Mouse (Mus musculus) stomach, embryonic 14.5 days (tissue): ENCODE measurements around the gene Mthfd1l. TPM values are rescaled to one million over a fixed set of nuclear protein-coding genes. Genes with fewer than 3 reads are reported as not detected.

Source experiments
- ATAC-seq: fragments of 200-750 bp; cut with Nextera tagmentation; 2 replicates; pipeline ENCODE4 v1.8.0; 2017; ENCODE audit warnings: low read depth, moderate TSS enrichment; ENCODE audit not compliant: insufficient number of reproducible peaks, insufficient read depth, low FRiP score
- H3K27ac ChIP-seq: fragments of 300-500 bp; sonication (generic); 2 replicates; pipeline ENCODE4 v1.5.1; 2014; ENCODE audit warnings: mild to moderate bottlenecking, low read length, moderate library complexity, mixed read lengths
- H3K27me3 ChIP-seq: fragments of 300-500 bp; sonication (generic); 2 replicates; pipeline ENCODE4 v1.6.1; 2014; ENCODE audit warnings: low read length, control low read depth, mixed read lengths; ENCODE audit not compliant: control insufficient read depth, insufficient read depth
- H3K36me3 ChIP-seq: fragments of 300-500 bp; sonication (generic); 2 replicates; pipeline ENCODE4 v1.6.1; 2014; ENCODE audit warnings: mild to moderate bottlenecking, control low read depth, low read length, moderate library complexity, mixed read lengths; ENCODE audit not compliant: control insufficient read depth, insufficient read depth
- H3K4me1 ChIP-seq: fragments of 300-500 bp; sonication (generic); 2 replicates; pipeline ENCODE4 v1.6.1; 2014; ENCODE audit warnings: low read length, control low read depth, mixed read lengths; ENCODE audit not compliant: control insufficient read depth, insufficient read depth
- H3K4me2 ChIP-seq: fragments of 300-500 bp; sonication (generic); replicated peaks from 2 replicates; pipeline ENCODE4 v1.6.1; 2014; ENCODE audit warnings: low read depth, low read length, control low read depth
- H3K4me3 ChIP-seq: fragments of 300-500 bp; sonication (generic); 2 replicates; pipeline ENCODE4 v1.5.1; 2014; ENCODE audit warnings: low read depth, low read length, control low read depth
- H3K9ac ChIP-seq: fragments of 300-500 bp; sonication (generic); replicated peaks from 2 replicates; pipeline ENCODE4 v1.6.1; 2014; ENCODE audit warnings: low read depth, mild to moderate bottlenecking, control low read depth, low read length, moderate library complexity, mixed read lengths
- H3K9me3 ChIP-seq: fragments of 300-500 bp; sonication (generic); 2 replicates; pipeline ENCODE4 v1.6.1; 2016; ENCODE audit warnings: low read depth, low read length, control low read depth; ENCODE audit not compliant: control insufficient read depth
- WGBS: fragments of 180-500 bp; shearing (Covaris S2); extraction: QIAGEN DNeasy Blood & Tissue Kit; methylation state at CpG from one replicate; pipeline ENCODE4 v1.1.7; 2014; 5-methylcytosine and 5-hydroxymethylcytosine counted together
- polyA plus RNA-seq: library from polyadenylated mRNA; unstranded; fragments of >200 nt; fragmentation: Nextera tagmentation; extraction: Ambion mirVana; gene quantifications from 2 replicates; pipeline ENCODE4 v1.2.1, GENCODE M21; 2014

Gene Mthfd1l
- polyA plus RNA-seq, 1 experiment from 2014 or later, result 16.3 TPM

DNA sequence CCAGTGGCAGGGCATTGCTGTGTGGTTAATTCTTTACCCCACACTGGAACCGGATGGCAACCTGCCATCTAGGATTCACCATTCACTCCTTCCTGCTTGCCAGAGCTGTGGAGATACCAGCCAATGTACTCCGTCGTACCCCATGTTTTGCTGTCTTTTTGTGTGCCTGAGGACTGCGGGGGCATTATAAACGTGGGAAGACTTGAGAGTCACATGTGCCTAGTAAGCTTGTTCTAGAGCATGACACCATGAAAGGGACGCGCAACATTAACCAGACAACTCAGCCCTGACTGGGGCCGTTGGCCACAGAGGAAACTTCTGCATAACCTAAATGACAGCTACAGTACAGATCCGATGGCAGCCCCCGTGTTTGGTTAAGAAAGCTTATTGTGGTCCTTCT lies 155.5 kb downstream of the Mthfd1l start:
- no peak overlapping the region for H3K4me3 ChIP-seq
- peaks cover 22% of the 10 kb centered on the region for H3K4me1 ChIP-seq
- H3K27me3 ChIP-seq, result no peaks in the 10 kb centered on the region

DNA sequence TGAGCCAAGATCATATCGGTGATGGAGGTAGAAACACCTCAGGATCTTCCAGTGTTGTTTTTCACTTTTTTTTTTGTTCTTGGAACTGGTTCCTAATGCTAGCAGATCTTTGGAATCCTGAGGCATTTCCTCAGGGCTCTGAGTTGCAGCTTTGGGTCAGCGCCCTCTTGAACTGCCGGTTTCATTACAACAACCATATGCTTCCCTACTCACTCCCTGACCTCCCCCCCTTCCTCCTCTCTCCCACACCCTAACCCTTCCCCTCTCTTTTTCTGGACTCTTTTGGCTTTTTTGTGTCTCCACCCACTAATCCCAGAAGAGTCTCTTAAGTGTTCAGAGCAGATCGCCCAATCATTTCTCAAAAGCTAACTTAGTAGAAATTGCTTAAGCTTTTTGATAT lies 156.0 kb downstream of the Mthfd1l start:
- no peak for ATAC-seq
- 59% methylated on average over 4 of the region's 4 CpGs for WGBS

More for the DNA sequence above, 155.5 kb downstream of the Mthfd1l start:
- no peak for ATAC-seq
- WGBS, result 75% methylated on average over 10 of the region's 10 CpGs
- H3K9me3 ChIP-seq, result no peaks in the 10 kb centered on the region
- no peak overlapping the region for H3K4me2 ChIP-seq
- H3K36me3 ChIP-seq, result no peaks in the 10 kb centered on the region
- H3K27ac ChIP-seq, result peak overlapping the region; percentile 41; the same call in 1 of the 2 replicates
- H3K9ac ChIP-seq, result no peak overlapping the region

DNA sequence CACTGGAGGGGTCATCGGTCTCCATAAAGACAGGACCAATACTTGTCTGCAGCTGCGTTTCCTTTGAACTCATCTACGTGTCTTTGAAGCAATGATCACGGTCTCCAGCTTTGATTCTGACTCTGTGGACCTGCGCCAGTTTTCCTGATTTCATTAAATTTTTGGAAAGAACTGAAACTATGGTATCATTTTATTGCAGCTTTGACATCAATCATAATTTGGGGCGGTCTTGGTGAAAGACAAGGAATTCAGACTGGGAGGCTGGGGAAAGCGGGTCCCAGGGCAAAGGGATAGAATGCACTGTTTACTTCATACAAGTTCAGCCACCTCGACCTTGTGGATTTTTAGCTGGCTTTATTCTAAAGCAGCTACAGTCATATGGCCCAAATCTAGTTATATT lies 156.5 kb downstream of the Mthfd1l start:
- Histone ChIP-seq H3K4me2 (no peak overlapping the region), H3K27me3 (no peaks in the 10 kb centered on the region), H3K4me3 (no peak overlapping the region), H3K36me3 (no peaks in the 10 kb centered on the region), H3K4me1 (peaks cover 25% of the 10 kb centered on the region), H3K9me3 (no peaks in the 10 kb centered on the region), H3K9ac (no peak overlapping the region), H3K27ac (no peak overlapping the region; the same call in 1 of the 2 replicates)
- ATAC-seq, result no peak
- WGBS, result 69% methylated on average over 8 of the region's 8 CpGs

More for the DNA sequence above, 156.0 kb downstream of the Mthfd1l start:
- H3K27me3 ChIP-seq, result no peaks in the 10 kb centered on the region
- no peak overlapping the region for H3K4me3 ChIP-seq
- H3K36me3 ChIP-seq, result no peaks in the 10 kb centered on the region
- H3K9ac ChIP-seq, result no peak overlapping the region
- H3K27ac ChIP-seq, result no peak overlapping the region; the same call in 1 of the 2 replicates
- H3K4me1 ChIP-seq, result peaks cover 25% of the 10 kb centered on the region
- no peak overlapping the region for H3K4me2 ChIP-seq
- H3K9me3 ChIP-seq, result no peaks in the 10 kb centered on the region

DNA sequence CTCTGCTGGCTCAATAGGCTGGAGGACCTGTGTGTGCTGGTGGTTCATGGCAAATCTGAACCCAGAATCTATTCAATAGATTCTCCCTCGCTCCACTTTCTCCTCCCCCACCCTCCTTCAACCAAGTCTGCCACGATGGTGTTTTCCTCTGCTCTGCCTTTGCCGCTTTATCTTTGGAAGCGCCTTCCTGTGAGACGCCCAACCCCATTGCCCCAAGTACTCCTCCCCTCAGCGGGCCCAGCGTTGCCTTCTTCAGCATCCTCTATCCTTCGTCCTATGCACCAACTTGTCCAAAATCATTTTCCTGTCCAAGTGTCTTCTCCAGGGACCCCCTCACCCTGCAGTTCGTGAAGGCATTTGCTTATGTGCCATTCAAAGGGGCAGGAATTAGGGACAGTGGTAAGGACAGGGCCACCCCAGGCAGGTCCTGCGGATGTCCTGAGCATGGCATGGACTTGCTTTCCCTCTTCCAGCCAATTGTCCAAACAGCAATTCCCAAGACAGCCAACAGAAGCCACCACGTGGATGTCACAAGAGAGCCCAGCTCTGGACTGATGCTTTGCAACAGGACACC lies 157.2 kb downstream of the Mthfd1l start:
- H3K27ac ChIP-seq, result peak overlapping the region; percentile 39; the same call in 1 of the 2 replicates
- H3K36me3 ChIP-seq, result no peaks in the 10 kb centered on the region
- no peaks in the 10 kb centered on the region for H3K9me3 ChIP-seq
- H3K4me1 ChIP-seq, result peaks cover 25% of the 10 kb centered on the region
- H3K4me3 ChIP-seq, result no peak overlapping the region
- no peak overlapping the region for H3K9ac ChIP-seq
- 77% methylated on average over 11 of the region's 11 CpGs for WGBS
- no peaks in the 10 kb centered on the region for H3K27me3 ChIP-seq
- no peak overlapping the region for H3K4me2 ChIP-seq
- no peak for ATAC-seq

DNA sequence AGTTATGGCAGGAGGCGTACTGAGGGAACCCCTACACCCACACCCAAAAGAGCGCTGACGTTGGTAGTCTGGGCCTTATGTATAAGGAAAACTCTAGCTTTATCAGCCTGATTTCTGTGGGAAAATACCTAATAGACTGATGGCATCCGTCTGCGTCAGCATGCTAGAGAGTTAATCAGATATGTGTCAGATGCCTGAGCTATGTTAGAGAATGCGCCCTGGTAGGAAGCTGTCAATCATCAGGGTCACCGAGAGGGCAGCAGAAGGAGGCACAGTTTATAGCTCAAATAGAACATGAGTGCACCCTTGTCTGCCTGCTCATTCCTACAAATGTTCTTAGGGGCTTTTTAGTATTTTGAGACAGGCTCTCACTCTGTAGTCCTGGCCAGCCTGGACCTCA lies 159.8 kb downstream of the Mthfd1l start:
- Histone ChIP-seq H3K9me3 (no peaks in the 10 kb centered on the region), H3K4me3 (no peak overlapping the region), H3K27me3 (no peaks in the 10 kb centered on the region), H3K4me1 (peaks cover 16% of the 10 kb centered on the region), H3K9ac (no peak overlapping the region), H3K36me3 (no peaks in the 10 kb centered on the region), H3K27ac (no peak overlapping the region), H3K4me2 (no peak overlapping the region)
- 40% methylated on average over 7 of the region's 7 CpGs for WGBS
- peak; percentile 68; the same call in 1 of the 2 replicates for ATAC-seq

DNA sequence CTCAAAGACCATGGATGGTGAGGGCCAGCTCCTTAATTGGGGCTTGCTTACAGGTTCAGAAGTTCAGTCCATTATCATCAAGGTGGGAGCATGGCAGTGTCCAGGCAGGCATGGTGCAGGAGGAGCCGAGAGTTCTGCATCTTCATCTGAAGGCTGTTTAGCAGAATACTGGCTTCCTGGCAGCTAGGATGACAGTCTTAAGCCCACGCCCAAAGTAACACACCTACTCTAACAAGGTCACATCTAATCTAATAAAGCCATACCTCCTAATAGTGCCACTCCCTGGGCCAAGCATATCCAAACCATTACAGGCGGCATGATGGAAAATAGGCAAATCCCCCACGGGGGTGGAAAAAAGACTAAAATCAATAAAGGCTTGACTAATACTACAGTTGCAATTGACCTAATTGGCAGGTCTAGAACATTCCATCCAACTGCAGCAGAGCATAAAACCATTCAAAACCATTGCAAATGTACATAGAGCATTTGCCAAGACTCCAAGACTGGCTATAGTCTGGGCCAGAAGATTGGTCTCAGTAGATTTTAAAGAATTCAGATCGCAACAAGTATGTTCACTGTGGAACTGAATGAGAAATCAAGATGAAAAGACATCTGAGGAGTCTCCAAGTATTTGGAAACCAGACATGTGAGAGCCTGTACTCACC lies 162.3 kb downstream of the Mthfd1l start:
- no peaks in the 10 kb centered on the region for H3K36me3 ChIP-seq
- H3K9me3 ChIP-seq, result no peaks in the 10 kb centered on the region
- H3K27me3 ChIP-seq, result no peaks in the 10 kb centered on the region
- no peak overlapping the region for H3K27ac ChIP-seq
- ATAC-seq, result no peak
- WGBS, result 90% methylated on average over 5 of the region's 5 CpGs
- H3K4me2 ChIP-seq, result no peak overlapping the region
- H3K9ac ChIP-seq, result no peak overlapping the region
- no peak overlapping the region for H3K4me3 ChIP-seq
- H3K4me1 ChIP-seq, result peaks cover 2% of the 10 kb centered on the region

DNA sequence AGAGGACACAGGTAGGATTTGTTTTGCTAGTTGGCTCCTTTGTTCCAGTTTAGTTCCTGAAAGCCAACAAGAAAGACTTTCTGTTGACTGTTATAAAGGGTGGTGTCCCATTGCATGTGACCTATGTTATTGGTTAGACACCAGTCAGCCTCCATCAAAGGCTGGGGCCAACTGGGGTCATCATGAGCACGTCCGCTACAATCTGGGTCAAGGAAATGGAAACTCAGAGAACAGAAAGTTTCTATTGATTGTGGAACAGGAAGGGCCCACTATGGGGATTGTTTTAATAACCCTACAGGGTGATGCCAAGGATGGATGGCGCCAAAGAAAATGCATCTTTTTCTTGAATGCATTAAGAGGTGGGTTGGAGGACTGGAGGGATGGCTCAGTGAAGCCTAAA lies 166.6 kb downstream of the Mthfd1l start:
- WGBS, result 81% methylated on average over 3 of the region's 3 CpGs

DNA sequence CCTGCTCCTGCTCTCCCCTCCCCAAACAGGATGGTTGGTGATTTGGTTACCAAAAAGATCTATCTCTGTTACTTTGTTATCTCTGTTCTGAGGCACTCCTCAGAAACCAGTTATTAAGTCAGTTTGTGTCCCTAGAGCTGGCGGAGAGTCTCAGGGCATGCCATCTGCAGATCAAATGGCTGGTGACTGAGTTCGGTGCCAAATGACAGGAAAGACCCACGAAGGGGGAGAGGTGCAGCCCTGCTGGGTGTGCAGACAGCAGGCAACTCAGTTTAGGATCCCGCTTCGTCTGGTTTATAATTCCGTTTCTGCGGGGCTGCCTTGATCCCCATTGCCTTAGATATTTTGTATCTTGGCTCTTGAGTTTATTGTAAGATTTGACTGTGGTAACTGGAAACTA lies 168.8 kb downstream of the Mthfd1l start:
- H3K9me3 ChIP-seq, result no peaks in the 10 kb centered on the region
- H3K9ac ChIP-seq, result no peak overlapping the region
- no peak overlapping the region for H3K4me2 ChIP-seq
- no peaks in the 10 kb centered on the region for H3K27me3 ChIP-seq
- no peak overlapping the region for H3K4me3 ChIP-seq
- H3K36me3 ChIP-seq, result no peaks in the 10 kb centered on the region
- no peak for ATAC-seq
- peaks cover 4% of the 10 kb centered on the region; the same call in 1 of the 2 replicates for H3K4me1 ChIP-seq
- no peak overlapping the region for H3K27ac ChIP-seq
- WGBS, result 71% methylated on average over 7 of the region's 7 CpGs

More for the DNA sequence above, 166.6 kb downstream of the Mthfd1l start:
- no peak overlapping the region for H3K4me2 ChIP-seq
- H3K27me3 ChIP-seq, result no peaks in the 10 kb centered on the region
- H3K9ac ChIP-seq, result no peak overlapping the region
- ATAC-seq, result no peak
- H3K4me3 ChIP-seq, result no peak overlapping the region
- H3K27ac ChIP-seq, result no peak overlapping the region
- H3K4me1 ChIP-seq, result no peaks in the 10 kb centered on the region
- no peaks in the 10 kb centered on the region for H3K36me3 ChIP-seq
- no peaks in the 10 kb centered on the region for H3K9me3 ChIP-seq
